Mouse (Mus musculus): Measurements from ENCODE around the gene Phkg1.
"Not testable (repeated sequence)": the region's sequence is repeated elsewhere in the genome, so short reads cannot be mapped to it uniquely, and the experiment has no call there.

Gene Phkg1

DNA sequence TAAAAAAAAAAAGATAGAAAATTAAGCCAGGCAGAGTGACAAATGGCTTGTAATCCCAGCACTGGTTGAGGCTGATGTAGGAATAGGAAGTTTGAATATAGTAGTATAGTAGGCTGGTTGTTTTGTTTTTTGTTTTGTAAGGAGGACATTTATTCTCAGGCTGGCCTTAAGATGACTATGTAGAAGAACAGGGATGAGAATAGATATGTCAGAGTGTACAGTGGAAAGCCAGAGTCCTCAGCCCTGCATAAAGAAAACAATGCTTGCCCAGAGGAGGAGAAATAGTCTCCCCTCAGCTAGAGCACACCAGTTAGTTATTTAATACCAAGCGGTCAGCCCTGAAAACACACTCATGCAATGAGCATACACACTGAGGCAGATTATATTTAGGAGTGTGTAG lies at the start of gene Phkg1:
Phkg1 (minus strand) TSS at position 101 of the 400 bp plus-strand sequence.
- DNase-seq (ENCODE audit: extremely low spot score), result no peak

DNA sequence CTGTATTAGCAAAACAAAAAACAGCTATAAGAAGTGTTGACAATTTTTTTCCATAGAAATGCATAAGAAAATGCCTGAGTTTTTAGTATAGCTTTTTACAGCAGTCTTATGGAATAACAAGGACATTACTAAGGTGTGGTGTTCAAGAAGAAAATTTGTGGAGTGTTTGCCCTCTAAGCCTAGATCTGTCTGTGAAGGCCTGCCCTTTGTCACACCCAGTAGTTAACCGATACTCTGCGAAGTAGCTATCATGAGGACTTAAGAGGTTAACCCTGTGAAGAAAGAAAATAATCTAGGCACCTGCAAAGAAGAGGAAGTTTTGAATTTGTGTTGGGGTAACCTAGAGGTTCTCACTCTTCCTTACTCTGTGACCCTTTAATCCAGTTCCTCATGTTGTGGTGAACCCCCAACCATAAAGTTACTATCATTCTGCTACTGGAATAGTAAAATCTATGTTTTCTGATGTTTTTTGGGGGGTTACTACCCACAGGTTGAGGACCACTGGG lies 49.2 kb upstream of the Phkg1 start:
- no peak for DNase-seq (ENCODE audit: extremely low spot score)

DNA sequence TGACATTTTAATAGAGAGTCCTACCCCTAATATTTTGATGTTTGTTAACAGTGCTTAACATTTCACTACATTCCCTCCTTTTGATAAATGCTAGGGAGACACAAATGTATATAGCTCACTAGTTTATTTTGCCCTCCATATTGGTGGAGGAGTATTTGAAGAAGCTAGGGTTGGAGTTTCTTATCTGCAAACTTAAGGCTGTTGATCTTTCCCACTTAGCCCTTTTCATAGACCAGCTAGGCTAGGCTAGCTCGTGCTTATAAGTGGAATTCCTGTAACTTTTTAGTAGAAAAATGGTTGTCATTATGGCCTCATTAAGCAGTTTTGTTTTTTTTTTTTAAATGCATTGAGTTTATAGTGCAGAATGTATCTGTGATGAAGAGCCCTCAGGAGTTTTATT lies 45.1 kb upstream of the Phkg1 start:
- no peak for DNase-seq (ENCODE audit: extremely low spot score)

DNA sequence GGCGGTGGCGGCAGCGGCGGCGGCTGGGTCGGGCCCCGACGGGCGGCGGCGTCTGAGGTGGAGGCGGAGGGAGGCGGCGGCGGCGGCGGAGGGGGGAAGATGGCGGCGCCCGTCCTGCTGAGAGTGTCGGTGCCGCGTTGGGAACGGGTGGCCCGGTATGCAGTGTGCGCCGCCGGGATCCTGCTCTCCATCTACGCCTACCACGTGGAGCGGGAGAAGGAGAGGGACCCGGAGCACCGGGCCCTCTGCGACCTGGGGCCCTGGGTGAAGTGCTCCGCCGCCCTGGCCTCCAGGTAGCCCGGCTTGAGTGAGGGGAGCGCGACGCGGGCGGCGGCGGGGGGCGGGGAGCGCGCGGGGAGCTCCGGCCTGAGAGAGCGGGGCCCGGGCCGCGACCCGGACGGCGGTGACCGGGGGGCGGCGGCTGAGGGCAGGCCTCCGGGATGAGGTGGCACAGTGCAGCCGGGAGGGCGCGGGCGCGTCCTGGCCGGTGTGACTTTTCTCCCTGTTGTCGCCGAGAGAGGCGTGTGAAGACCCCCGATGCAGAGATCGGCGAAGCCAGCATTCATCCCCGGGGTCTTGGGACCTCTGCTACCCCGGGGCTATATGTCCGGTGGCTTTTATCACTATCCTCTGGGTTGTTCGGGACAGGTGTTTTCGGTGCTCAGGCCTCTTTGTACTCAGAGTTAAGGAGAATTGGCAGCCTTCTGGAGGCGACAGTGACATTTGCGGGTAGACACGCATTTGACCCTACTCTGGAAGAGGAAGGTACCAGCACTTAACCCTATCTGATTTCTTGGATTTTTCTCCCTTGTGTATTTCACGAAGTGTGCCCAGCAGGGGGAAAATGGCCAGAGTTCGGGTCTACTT lies 44.0 kb upstream of the Phkg1 start:
- peak; percentile 60 for DNase-seq (ENCODE audit: extremely low spot score)

DNA sequence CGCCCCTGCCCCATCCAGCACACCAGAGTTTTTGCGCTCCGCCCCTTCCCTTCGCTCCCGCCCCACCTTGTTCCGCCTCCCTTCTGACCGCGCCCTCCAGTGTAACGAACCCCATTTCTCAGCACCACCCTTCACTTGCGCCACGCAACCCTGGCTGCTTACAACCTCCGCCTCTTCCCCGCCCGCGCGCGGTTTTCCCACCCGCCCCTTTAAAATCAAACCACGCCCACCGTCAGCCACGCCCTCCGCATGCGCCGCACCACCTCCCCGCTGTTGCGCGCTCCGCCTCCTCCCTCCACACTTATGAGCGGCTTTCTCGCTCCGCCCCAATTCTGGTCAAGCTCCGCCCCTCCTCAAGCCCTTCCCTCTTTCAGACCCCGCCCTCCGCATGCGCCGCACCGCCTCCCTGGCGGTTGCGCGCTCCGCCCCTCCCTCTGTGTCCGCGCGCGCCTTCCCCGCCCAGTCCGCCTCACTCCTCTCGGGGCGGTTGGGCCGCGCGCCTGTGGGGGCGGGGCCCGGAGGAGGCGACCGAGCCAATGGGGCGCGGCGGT lies 43.2 kb upstream of the Phkg1 start, which contains the start of gene Vkorc1l1:
Vkorc1l1 (plus strand) TSS at position 476 of the 551 bp plus-strand sequence.
- DNase-seq (ENCODE audit: extremely low spot score), result peak; percentile 100

DNA sequence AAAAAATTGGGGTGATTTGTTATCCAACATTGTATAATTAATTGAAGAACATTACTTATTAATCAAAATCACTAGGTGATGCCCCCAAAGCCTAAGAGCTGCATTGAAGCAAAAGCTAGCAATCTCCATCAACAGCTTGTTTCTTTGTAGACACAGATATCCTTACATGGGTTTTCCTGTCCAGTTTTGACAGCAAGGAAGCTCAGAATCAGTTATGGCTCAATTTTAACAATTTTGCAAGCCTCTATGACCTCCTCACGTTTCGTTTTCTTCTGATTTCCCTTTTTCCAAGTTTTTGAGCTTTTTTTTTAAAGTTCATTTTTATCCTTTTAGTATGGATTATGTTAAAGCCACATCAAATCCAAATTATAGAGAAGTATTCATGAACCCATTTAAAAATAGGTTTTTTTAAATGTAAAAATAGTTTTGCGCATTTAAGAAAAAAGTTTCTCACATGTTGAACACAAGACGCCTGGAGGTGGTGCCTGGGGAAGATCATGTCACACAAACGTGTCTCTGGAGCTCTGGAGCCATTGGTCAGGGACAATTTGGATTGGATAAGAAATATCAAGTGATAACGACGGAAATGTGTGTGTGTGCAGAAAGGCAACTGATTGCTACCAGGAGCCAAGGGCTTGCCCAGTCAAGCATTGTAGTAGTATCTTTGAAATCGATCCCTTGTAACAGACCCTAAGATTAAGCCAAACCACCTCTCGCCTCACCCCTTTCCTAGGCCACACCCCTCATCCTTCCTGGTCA lies 42.6 kb upstream of the Phkg1 start:
- DNase-seq (ENCODE audit: extremely low spot score), result no peak

DNA sequence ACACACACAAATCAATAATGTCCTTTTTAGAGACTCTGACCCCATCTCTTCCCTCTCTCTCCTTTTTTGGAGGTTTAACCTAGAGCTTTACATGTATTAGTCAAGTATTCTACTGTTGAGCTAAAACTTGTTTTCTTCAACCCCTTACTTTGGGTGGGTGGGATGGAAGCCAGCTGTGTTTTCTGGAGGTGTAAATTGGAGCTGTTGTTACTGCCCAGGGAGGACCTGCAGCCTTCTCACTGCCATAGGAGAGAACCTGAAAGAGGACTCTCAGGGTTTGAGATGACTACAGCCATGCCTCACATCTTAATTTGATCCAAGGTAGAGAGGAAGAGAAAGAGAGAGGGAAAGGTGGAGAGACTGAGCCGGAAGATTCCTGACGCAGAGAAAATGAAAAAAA lies 41.9 kb upstream of the Phkg1 start:
- no peak for DNase-seq (ENCODE audit: extremely low spot score)

DNA sequence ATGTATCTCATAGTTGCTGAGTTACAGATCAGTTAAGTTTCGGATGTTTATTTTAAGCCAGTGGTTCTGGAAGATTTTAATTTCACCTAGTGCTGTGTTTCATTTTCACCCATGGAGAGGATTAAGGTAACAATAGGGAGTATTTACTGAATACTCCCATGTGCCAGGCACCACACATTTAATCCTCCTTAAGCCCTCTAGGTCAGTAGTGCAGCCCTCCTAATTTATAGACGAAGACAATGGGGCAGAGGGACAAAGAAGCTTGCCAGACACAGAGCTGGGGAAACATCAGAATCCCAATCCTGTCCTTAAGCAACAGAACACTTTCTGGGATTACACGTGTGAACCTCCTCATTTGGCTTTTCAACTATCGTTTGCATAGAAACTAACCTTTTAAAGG lies 38.6 kb upstream of the Phkg1 start:
- DNase-seq (ENCODE audit: extremely low spot score), result no peak

DNA sequence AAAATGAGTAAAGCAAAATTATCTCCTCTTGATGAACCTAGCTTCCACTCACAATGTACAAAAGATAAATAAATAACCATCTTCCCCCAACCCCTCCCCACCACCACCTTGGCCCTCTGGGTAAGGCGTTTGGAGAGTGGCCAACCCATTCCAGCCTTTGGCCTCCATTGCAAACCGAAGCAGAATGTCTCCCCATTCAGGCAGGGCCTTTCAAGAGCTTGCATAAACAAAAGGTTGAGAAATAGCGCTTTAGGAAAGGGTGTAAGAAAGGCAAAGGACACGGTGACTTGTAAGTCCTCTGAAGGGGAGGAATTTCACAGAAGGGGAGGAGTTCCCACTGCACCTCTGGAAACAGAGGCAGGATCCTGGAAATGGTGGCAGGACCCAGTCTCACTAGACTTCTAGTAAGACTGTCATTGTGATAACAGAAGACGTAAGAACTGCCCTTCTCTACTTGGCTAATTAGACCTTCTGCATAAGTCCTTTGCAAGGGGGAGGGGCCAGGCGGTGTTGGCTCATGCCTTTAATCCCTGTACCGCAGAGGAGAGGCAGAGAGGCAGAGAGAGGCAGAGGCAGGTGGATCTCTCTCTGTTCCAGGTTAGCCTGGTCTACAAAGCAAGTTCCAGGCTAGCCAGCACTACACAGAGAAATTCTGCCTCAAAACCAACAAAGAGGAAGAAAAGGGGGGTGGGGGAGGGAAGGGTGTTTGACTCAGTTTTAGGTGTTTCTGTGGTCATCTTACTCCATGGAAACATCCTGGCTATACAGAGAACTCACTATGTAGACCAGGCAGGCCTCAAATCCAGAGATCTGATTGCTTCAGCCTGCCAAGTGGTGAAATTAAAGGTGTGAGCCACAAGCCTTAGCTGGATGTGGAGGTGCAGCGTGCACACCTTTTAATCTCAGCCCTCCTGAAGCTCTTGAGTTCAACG lies 31.8 kb upstream of the Phkg1 start:
- no peak for DNase-seq (ENCODE audit: extremely low spot score)

DNA sequence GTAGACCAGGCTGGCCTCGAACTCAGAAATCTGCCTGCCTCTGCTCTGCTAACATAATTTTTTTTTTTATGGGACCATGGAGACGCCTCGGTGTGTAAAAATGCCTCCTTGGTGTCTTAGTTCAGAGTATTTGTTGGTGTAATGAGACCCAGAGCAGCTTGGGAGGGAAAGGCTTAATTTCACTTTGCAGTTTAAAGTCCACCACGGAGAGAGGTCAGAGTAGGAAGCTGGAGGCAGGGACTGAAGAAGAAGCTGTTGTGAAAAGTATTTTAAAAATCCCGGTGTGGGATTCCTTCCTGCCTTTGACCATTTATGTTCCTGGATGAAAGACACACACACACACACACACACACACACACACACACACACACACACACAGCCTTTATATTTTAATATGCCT lies 27.6 kb upstream of the Phkg1 start:
- DNase-seq (ENCODE audit: extremely low spot score), result no peak

DNA sequence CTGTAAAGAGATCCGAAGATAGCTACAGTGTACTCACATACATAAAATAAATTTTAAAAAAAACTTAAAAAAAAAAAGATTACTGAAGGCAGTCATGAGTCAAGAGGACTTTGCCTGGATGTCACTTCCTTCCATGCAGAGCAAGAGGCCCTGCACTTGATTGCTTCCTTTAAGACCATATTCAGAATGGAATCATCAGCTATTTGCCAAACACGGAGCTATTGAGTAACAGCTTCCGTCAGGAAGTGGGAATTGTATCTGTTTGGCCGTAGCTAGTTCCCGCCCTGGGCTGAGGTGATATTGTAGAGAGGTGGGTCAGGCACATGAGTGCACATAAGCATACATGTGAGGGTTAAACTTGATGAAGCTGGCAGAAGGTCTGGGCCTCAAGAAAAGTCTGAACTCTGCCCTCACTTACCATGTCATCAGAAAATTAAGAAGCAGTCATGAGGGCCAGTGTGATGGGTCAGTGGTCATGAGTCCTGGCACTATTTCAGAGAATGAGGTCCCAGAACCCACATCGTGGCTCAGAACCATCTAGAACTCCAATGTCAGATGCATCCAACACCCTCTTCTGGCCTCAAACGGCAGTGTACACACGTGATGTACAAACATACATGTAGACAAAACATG lies 26.6 kb upstream of the Phkg1 start:
- no peak for DNase-seq (ENCODE audit: extremely low spot score)

DNA sequence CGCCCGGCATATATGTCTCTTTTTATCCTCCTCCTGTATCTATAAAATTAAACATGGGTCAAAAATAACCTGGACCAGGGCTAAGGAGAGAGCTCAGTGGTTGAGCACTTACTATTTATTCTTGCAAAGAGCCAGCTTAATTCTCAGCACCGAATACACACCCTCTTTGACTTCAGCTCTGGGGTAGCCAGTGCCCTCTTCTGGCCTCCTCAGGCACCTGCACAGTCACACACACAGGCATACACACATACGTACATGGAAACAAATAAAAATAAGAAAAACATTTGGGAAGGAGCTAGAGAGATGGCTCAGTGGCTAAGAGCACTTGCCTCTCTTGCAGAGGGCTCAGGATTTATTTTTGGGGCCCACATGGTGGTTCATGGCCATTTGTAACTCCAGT lies 23.6 kb upstream of the Phkg1 start:
- DNase-seq (ENCODE audit: extremely low spot score), result no peak

DNA sequence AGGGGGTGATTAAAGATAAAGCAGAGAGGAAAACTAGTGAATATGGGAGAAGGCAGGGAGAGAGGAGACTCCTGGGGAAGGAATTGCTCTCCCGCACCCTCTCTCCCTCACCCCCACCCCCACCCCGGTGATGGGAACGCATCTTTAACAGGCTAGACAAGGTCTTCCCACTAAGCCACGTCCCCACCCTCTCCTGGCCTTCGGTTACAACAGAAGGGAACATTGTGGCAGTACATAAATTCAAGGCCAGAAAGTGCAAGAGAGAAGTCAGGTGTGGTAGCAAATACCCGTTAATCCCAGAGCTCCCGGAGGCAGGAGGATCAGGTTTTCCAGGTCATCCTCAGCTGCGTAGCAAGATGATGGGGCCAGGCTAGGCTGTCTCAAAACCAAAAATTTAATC lies 21.0 kb upstream of the Phkg1 start:
- DNase-seq (ENCODE audit: extremely low spot score), result no peak

DNA sequence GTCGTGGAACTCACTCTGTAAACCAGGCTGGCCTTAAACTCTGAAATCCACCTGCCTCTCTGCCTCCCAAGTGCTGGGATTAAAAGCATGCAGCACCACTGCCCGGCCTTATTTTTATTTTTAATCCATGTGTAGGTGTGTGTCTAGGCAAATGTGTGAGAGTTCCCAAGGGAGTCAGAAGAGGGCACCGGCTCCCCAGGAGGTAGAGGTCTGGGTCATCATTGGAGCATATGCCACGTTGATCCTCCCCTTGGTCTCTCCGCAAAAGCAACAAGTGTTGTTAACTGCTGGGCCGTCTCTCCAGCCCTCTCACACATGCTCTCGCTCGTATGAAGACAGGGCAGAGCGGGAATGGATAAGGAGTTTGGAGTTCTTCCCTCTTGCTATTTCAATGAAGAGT lies 20.4 kb upstream of the Phkg1 start:
- no peak for DNase-seq (ENCODE audit: extremely low spot score)

DNA sequence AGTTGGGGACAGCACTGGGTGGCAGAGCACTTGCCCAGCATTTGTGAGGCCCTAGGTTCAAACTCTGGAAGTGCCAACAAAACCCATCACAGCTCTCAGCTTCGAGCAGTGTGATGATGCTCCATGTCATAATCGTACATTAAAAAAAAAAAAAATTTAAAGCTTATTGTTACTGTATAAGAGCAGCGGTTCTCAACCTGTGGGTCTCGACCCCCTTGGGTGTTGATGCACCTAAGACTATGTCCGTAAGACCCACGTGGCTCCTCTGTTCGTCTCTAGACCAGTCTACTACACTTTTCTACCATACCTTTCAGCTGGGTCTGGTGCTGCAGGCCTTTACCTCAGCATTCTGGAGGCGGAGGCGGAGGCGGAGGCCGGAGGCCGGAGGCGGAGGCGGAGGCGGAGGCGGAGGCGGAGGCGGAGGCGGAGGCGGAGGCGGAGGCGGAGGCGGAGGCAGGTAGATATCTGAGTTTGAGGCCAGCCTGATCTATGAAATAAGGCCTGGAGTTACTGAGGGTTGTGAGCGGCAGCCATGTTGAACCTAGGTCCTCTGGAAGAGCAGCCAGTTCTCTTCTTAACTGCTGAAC lies 19.8 kb upstream of the Phkg1 start:
- no peak for DNase-seq (ENCODE audit: extremely low spot score)

DNA sequence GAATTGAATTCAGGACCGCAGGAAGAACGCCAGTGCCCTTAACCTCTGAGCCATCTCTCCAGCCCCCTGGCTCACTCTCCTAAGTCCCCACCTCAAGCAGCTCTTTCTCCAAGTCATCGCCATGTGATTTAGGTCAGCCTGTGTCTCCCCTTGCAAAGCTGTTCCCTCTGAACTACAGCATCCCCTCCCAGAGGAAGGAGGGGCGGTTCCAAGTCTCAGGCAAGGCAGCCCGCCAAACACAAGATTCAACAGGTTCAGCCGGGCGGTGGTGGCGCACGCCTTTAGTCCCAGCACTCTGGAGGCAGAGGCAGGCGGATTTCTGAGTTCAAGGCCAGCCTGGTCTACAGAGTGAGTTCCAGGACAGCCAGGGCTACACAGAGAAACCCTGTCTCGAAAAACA lies 17.1 kb upstream of the Phkg1 start:
- not testable (repeated sequence) for DNase-seq (ENCODE audit: extremely low spot score)

DNA sequence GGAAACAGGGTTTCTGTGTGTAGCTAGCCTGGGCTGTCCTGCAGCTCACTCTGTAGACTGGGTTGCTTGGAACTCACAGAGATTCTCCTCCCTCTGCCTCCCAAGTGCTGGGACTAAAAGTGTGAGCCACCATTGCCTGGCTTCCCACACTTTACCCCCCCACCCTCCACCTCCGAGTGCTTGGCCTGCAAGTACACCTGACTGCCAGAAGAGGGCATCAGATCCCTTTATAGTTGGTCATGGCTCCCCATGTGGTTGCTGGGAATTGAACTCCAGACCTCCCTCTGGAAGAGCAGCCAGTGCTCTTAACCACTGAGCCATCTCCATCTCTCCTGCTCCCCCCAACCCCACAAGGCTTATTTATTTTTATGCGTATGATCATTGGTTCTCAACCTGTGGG lies 15.7 kb upstream of the Phkg1 start:
- no peak for DNase-seq (ENCODE audit: extremely low spot score)

DNA sequence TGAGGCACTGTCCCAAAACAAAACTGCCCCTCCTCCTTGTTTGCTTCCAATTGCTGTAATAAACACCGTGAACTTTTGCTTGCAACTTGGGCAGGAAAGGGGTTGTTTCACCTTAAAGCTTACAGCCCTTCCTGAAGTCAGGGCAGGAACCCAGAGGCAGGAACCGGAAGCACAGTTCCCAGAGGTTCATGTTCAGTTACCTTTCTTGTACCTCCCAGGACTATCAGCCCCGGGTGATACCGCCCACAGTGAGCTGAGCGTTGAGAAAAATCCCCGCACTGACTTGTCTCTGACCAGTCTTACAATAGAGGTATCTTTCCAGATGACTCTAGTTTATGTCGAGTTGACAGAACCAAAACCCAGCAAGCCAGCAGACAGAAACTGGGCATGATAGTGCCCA lies 11.2 kb upstream of the Phkg1 start:
- DNase-seq (ENCODE audit: extremely low spot score), result no peak

DNA sequence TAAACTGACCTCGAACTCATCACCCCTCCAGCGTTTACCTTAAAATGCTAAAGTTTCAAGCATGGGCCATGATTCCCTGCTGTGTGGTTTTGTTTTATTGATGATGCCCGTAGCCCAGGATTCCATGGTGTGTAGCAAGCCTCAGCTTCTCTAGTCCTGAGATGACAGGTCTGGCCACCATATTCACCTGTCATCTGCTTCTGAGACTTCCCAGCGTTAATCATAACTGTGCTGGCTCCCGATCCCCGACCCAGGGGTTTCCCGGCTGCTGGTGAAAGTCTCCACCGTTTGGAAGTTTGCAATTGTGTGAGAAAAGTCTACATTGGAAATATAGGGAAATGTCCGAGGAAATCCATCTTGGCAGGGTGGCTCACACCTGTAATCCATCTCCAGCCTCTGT lies 10.8 kb upstream of the Phkg1 start:
- DNase-seq (ENCODE audit: extremely low spot score), result no peak

DNA sequence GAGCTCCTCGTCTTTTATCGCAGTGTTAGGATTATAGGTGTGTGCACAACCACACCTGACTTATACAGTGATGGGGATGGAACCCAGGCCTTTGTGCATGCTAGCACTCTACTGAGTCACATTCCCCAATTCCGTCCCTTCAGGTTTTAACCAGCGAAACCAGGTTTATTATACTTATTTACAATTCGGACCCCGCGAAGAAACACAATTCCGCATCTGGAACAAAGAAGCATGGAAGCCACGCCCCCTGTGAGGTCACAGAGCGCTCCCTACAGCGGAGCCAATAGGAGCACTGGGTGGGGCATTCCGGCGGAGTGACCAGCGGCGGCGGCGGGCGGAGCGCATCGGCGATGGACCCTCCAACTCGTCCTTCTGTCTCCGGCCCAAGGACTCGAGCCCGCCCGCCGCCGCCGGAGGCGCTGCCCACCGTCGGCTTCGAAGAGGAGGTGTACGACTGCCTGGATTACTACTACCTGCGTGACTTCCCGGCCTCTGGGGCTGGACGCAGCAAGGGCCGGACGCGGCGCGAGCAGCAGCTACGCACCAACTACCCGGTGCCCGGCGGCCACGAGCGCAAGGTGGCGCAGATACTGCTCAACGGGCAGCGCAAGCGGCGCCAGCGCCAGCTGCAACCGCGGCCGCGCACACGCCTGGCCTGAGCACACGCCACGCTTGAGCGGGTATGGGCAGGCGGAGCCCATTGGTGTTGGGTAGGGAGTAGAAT lies 10.1 kb upstream of the Phkg1 start, which contains the start of gene Nupr1l:
Nupr1l (plus strand) TSS at position 299 of the 724 bp plus-strand sequence.
- DNase-seq (ENCODE audit: extremely low spot score), result peak; percentile 95
